In genomic region chr11:18171207-18171776, GRCm38 (mm10) we compare ENCODE assay signal across 13 mouse cellular contexts.
"Had no signal": no experiment of that assay in that cellular context is flagged by ENCODE, and none has a peak within 500 bp of the region (broad histone marks: within the 10 kb centered on the region; RNA-seq: fewer than 3 reads in every experiment).

No protein-coding gene starts in this region.

- H3K9me3 ChIP-seq: kidney, embryonic 15.5 days; limb, embryonic 10.5 days; liver, embryonic 15.5 days; stomach, embryonic 15.5 days had no signal

- H3K4me1 ChIP-seq: kidney, embryonic 15.5 days; limb, embryonic 10.5 days; liver, embryonic 15.5 days; stomach, embryonic 15.5 days had no signal

- H3K4me2 ChIP-seq: kidney, embryonic 15.5 days; liver, embryonic 11.5 days; liver, embryonic 15.5 days; stomach, embryonic 15.5 days had no signal

- H3K27me3 ChIP-seq: kidney, embryonic 15.5 days; liver, embryonic 15.5 days; stomach, embryonic 15.5 days had no signal

- DNase-seq: kidney, adult 2 months; kidney, postnatal 14 days; lung, adult 2 months; lung, postnatal 36 days; thymus, adult 2 months; thymus, postnatal 25 days had no signal

- H3K9ac ChIP-seq: kidney, embryonic 15.5 days; liver, embryonic 15.5 days; stomach, embryonic 15.5 days had no signal

- ATAC-seq: lung, postnatal 0 days had no signal

- H3K4me3 ChIP-seq: kidney, embryonic 15.5 days; left cerebral cortex, adult 2 months; limb, embryonic 10.5 days; liver, embryonic 15.5 days; stomach, embryonic 15.5 days had no signal

- H3K36me3 ChIP-seq: kidney, embryonic 15.5 days; limb, embryonic 10.5 days; liver, embryonic 15.5 days; stomach, embryonic 15.5 days had no signal

- H3K27ac ChIP-seq: kidney, embryonic 15.5 days; left cerebral cortex, adult 2 months; limb, embryonic 10.5 days; liver, embryonic 15.5 days; stomach, embryonic 15.5 days had no signal
